In genomic region chr5:148929116-148929449, GRCm38 (mm10) we compare ENCODE assay signal across 8 mouse cellular contexts. TPM values are rescaled to one million over a fixed set of nuclear protein-coding genes. Genes with fewer than 3 reads are reported as not detected.
DNase-seq lines count a peak whose midpoint lies in the region; ATAC-seq and TF ChIP-seq lines count a peak whose summit lies in the region.

Gene Katnal1 (minus strand): TSS chr5:148929320.

- no peak for DNase-seq in lung, embryonic 14.5 days
- DNase-seq in lung, postnatal 25 days (ENCODE audit: low spot score): no peak
- no peak for DNase-seq in spleen, adult 18-20 months
- no peak for DNase-seq in ovary, postnatal 10 days (ENCODE audit: low spot score)
- no peak for DNase-seq in adrenal gland, adult 2 months

- H3K4me2 ChIP-seq in lung, embryonic 14.5 days: peak within 1 kb of the TSS; percentile 75
- peak within 1 kb of the TSS; percentile 88 for H3K4me2 ChIP-seq in intestine, embryonic 15.5 days (replicated peaks)
- peak within 1 kb of the TSS; percentile 68 for H3K4me2 ChIP-seq in midbrain, embryonic 12.5 days (replicated peaks)

- no peaks in the 10 kb centered on the region for H3K36me3 ChIP-seq in lung, embryonic 14.5 days (ENCODE audit: insufficient read depth)
- peaks cover 44% of the 10 kb centered on the region for H3K36me3 ChIP-seq in erythroblast, embryonic 14.5 days (ENCODE audit: control insufficient read depth)
- no peaks in the 10 kb centered on the region for H3K36me3 ChIP-seq in intestine, embryonic 15.5 days
- peaks cover 5% of the 10 kb centered on the region; the same call in 1 of the 2 replicates for H3K36me3 ChIP-seq in midbrain, embryonic 12.5 days

- peak within 1 kb of the TSS; percentile 91 for H3K27ac ChIP-seq in lung, embryonic 14.5 days (ENCODE audit: low read depth)
- peak within 1 kb of the TSS; percentile 94 for H3K27ac ChIP-seq in intestine, embryonic 15.5 days
- peak within 1 kb of the TSS; percentile 94 for H3K27ac ChIP-seq in midbrain, embryonic 12.5 days (replicated peaks)

- peak within 1 kb of the TSS; percentile 83 for H3K9ac ChIP-seq in lung, embryonic 14.5 days
- H3K9ac ChIP-seq in intestine, embryonic 15.5 days: peak within 1 kb of the TSS; percentile 88
- peak within 1 kb of the TSS; percentile 83 for H3K9ac ChIP-seq in midbrain, embryonic 12.5 days (replicated peaks)

- TF ChIP-seq CTCF in lung, embryonic 14.5 days (IDR thresholded peaks at IDR 0.05; ENCODE audit: low read depth): no peak

- no peak for ATAC-seq in lung, embryonic 14.5 days (ENCODE audit: insufficient read depth)
- ATAC-seq in intestine, embryonic 15.5 days: no peak
- no peak for ATAC-seq in midbrain, embryonic 12.5 days (ENCODE audit: low FRiP score, low read depth)

- no peaks in the 10 kb centered on the region for H3K27me3 ChIP-seq in lung, embryonic 14.5 days (ENCODE audit: insufficient read depth, low read length)
- H3K27me3 ChIP-seq in erythroblast, embryonic 14.5 days (ENCODE audit: control insufficient read depth): no peaks in the 10 kb centered on the region
- H3K27me3 ChIP-seq in intestine, embryonic 15.5 days (replicated peaks): no peaks in the 10 kb centered on the region
- no peaks in the 10 kb centered on the region for H3K27me3 ChIP-seq in midbrain, embryonic 12.5 days

- peak within 1 kb of the TSS; percentile 73 for H3K4me3 ChIP-seq in lung, embryonic 14.5 days (ENCODE audit: low read depth, low read length)
- peak within 1 kb of the TSS; percentile 87 for H3K4me3 ChIP-seq in erythroblast, embryonic 14.5 days (replicated peaks)
- peak within 1 kb of the TSS; percentile 94 for H3K4me3 ChIP-seq in intestine, embryonic 15.5 days (replicated peaks)
- H3K4me3 ChIP-seq in midbrain, embryonic 12.5 days: peak within 1 kb of the TSS; percentile 65

- H3K4me1 ChIP-seq in lung, embryonic 14.5 days (ENCODE audit: insufficient read depth): no peaks in the 10 kb centered on the region
- H3K4me1 ChIP-seq in erythroblast, embryonic 14.5 days (ENCODE audit: control insufficient read depth): peaks cover 83% of the 10 kb centered on the region
- peaks cover 13% of the 10 kb centered on the region; the same call in 1 of the 2 replicates for H3K4me1 ChIP-seq in intestine, embryonic 15.5 days (replicated peaks)
- peaks cover 12% of the 10 kb centered on the region for H3K4me1 ChIP-seq in midbrain, embryonic 12.5 days

- H3K9me3 ChIP-seq in lung, embryonic 14.5 days (ENCODE audit: low read depth, low read length): no peaks in the 10 kb centered on the region
- peaks cover 23% of the 10 kb centered on the region for H3K9me3 ChIP-seq in erythroblast, embryonic 14.5 days (ENCODE audit: control insufficient read depth, low read length)
- no peaks in the 10 kb centered on the region for H3K9me3 ChIP-seq in intestine, embryonic 15.5 days
- 0 out of 2 replicates have a peak, but pooled peaks cover 3% of the 10 kb centered on the region for H3K9me3 ChIP-seq in midbrain, embryonic 12.5 days

- 1% methylated on average over 16 of the region's 16 CpGs for WGBS in lung, embryonic 14.5 days
- 2% methylated on average over 16 of the region's 16 CpGs for WGBS in intestine, embryonic 15.5 days
- WGBS in midbrain, embryonic 12.5 days: 2% methylated on average over 16 of the region's 16 CpGs

RNA-seq across cellular contexts. Expression of gene Katnal1, which starts in this region (rescaled TPM):
- polyA plus RNA-seq in lung, embryonic 14.5 days (2014; fragmentation: Nextera tagmentation; extraction: Ambion mirVana): 13.8 and 14.2 TPM in 2 replicates
- 1.0 and 1.2 TPM in 2 replicates for polyA plus RNA-seq in erythroblast, embryonic 14.5 days (2012)
- 8.1 and 9.5 TPM in 2 replicates for polyA plus RNA-seq in intestine, embryonic 15.5 days (2015; fragmentation: Nextera tagmentation; extraction: Ambion mirVana)
- polyA plus RNA-seq in midbrain, embryonic 12.5 days (2016; fragmentation: Nextera tagmentation; extraction: Ambion mirVana): 37.0 and 39.7 TPM in 2 replicates
- 10 to 100 TPM in 1 of 2 experiments, 1 to 10 TPM in 1; 6.5 to 10.1 TPM for total RNA-seq in adrenal gland, adult 2 months (2021)
- polyA plus RNA-seq in adrenal gland, adult 2 months (2012; rRNA removed): 3.2 and 3.8 TPM in 2 replicates
